Mouse (Mus musculus) ES-CJ7 (cell line): ENCODE results near the gene Dffb.
A peak's percentile ranks its signal among the peaks of the same experiment; 100 is the strongest.

ENCODE experiments used
- DNase-seq: peaks from one replicate; pipeline ENCODE4 v3.0.0; 2011; ENCODE audit warnings: low read depth, low spot score

Dffb gene

GRCm38 (mm10) chr4:153966651-153967050 lies 8.3 kb downstream of the Dffb start:
- no peak for DNase-seq

GRCm38 (mm10) chr4:153962631-153963030 lies 12.3 kb downstream of the Dffb start:
- no peak for DNase-seq

GRCm38 (mm10) chr4:153957444-153958250 lies 17.3 kb downstream of the Dffb start:
- no peak for DNase-seq

GRCm38 (mm10) chr4:153956569-153957405 lies 18.1 kb downstream of the Dffb start, which contains the start of gene A430005L14Rik:
Gene A430005L14Rik, plus strand, starts transcription at chr4:153957237.
- peak; percentile 97 for DNase-seq

GRCm38 (mm10) chr4:153955651-153956050 lies 19.3 kb downstream of the Dffb start:
- no peak for DNase-seq

GRCm38 (mm10) chr4:153951692-153952091 lies 23.2 kb downstream of the Dffb start:
- no peak for DNase-seq

GRCm38 (mm10) chr4:153951150-153951549 lies 23.8 kb downstream of the Dffb start:
- DNase-seq = no peak

GRCm38 (mm10) chr4:153950372-153950771 lies 24.6 kb downstream of the Dffb start:
- DNase-seq = no peak

GRCm38 (mm10) chr4:153945741-153946140 lies 29.2 kb downstream of the Dffb start:
- no peak for DNase-seq

- DNase-seq = no peak
Measured at GRCm38 (mm10) chr4:153944261-153944660, 30.7 kb downstream of the Dffb start.

GRCm38 (mm10) chr4:153943243-153943642 lies 31.7 kb downstream of the Dffb start:
- peak; percentile 55 for DNase-seq

- no peak for DNase-seq
Measured at GRCm38 (mm10) chr4:153929921-153930320, 45.0 kb downstream of the Dffb start.

GRCm38 (mm10) chr4:153929425-153929824 lies 45.5 kb downstream of the Dffb start:
- DNase-seq = no peak

GRCm38 (mm10) chr4:153928772-153929299 lies 46.1 kb downstream of the Dffb start:
- DNase-seq = no peak

- DNase-seq = peak; percentile 14
Measured at GRCm38 (mm10) chr4:153922090-153922489, 52.8 kb downstream of the Dffb start.

GRCm38 (mm10) chr4:153920517-153921233 lies 54.3 kb downstream of the Dffb start:
- DNase-seq = no peak

GRCm38 (mm10) chr4:153917773-153918500 lies 57.0 kb downstream of the Dffb start:
- DNase-seq = no peak
